Mouse (Mus musculus): ENCODE measurements at regions not wholly inside any gene's neighbourhood (a gene's known extent, or its start where the extent isn't known, plus 50 kb on each side); places are given as distances from the start of the nearest gene placed in this dataset.

- ATAC-seq (replicated peaks; ENCODE audit: insufficient number of reproducible peaks, low FRiP score, low TSS enrichment, poor library complexity, severe bottlenecking), result no peak
Observed at GRCm38 (mm10) chrX:11629906-11630305, 302.3 kb downstream of the H2al1j start.

- ATAC-seq (replicated peaks; ENCODE audit: insufficient number of reproducible peaks, low FRiP score, low TSS enrichment, poor library complexity, severe bottlenecking), result no peak
Observed at GRCm38 (mm10) chrX:11631186-11631913, 303.7 kb downstream of the H2al1j start.

- no peak for ATAC-seq (replicated peaks; ENCODE audit: insufficient number of reproducible peaks, low FRiP score, low TSS enrichment, poor library complexity, severe bottlenecking)
Observed at GRCm38 (mm10) chrX:11632011-11632410, 304.4 kb downstream of the H2al1j start.

- no peak for ATAC-seq (replicated peaks; ENCODE audit: insufficient number of reproducible peaks, low FRiP score, low TSS enrichment, poor library complexity, severe bottlenecking)
Observed at GRCm38 (mm10) chrX:11633823-11634222, 306.2 kb downstream of the H2al1j start.

- no peak for ATAC-seq (replicated peaks; ENCODE audit: insufficient number of reproducible peaks, low FRiP score, low TSS enrichment, poor library complexity, severe bottlenecking)
Observed at GRCm38 (mm10) chrX:11644484-11644883, 316.9 kb downstream of the H2al1j start.

GRCm38 (mm10) chrX:11646681-11647526 is 319.3 kb downstream of the H2al1j start:
- ATAC-seq (replicated peaks; ENCODE audit: insufficient number of reproducible peaks, low FRiP score, low TSS enrichment, poor library complexity, severe bottlenecking), result no peak

GRCm38 (mm10) chrX:11647527-11647836 is 319.9 kb downstream of the H2al1j start:
- ATAC-seq (replicated peaks; ENCODE audit: insufficient number of reproducible peaks, low FRiP score, low TSS enrichment, poor library complexity, severe bottlenecking), result no peak

GRCm38 (mm10) chrX:11653336-11653735 is 325.7 kb downstream of the H2al1j start:
- no peak for ATAC-seq (replicated peaks; ENCODE audit: insufficient number of reproducible peaks, low FRiP score, low TSS enrichment, poor library complexity, severe bottlenecking)

- ATAC-seq (replicated peaks; ENCODE audit: insufficient number of reproducible peaks, low FRiP score, low TSS enrichment, poor library complexity, severe bottlenecking), result no peak
Observed at GRCm38 (mm10) chrX:11654976-11655375, 327.4 kb downstream of the H2al1j start.

GRCm38 (mm10) chrX:11655466-11655865 is 327.8 kb downstream of the H2al1j start:
- no peak for ATAC-seq (replicated peaks; ENCODE audit: insufficient number of reproducible peaks, low FRiP score, low TSS enrichment, poor library complexity, severe bottlenecking)

GRCm38 (mm10) chrX:11657606-11658254 is 330.1 kb downstream of the H2al1j start:
- ATAC-seq (replicated peaks; ENCODE audit: insufficient number of reproducible peaks, low FRiP score, low TSS enrichment, poor library complexity, severe bottlenecking), result no peak

GRCm38 (mm10) chrX:11663187-11663829 is 335.7 kb downstream of the H2al1j start:
- ATAC-seq (replicated peaks; ENCODE audit: insufficient number of reproducible peaks, low FRiP score, low TSS enrichment, poor library complexity, severe bottlenecking), result no peak

GRCm38 (mm10) chrX:11664330-11665061 is 336.9 kb downstream of the H2al1j start:
- 0 out of 2 replicates have a peak, but pooled peaks have one; percentile 27 for ATAC-seq (replicated peaks; ENCODE audit: insufficient number of reproducible peaks, low FRiP score, low TSS enrichment, poor library complexity, severe bottlenecking)

GRCm38 (mm10) chrX:11665077-11665974 is 337.7 kb downstream of the H2al1j start:
- ATAC-seq (replicated peaks; ENCODE audit: insufficient number of reproducible peaks, low FRiP score, low TSS enrichment, poor library complexity, severe bottlenecking), result no peak

- no peak for ATAC-seq (replicated peaks; ENCODE audit: insufficient number of reproducible peaks, low FRiP score, low TSS enrichment, poor library complexity, severe bottlenecking)
Observed at GRCm38 (mm10) chrX:11666517-11666916, 338.9 kb downstream of the H2al1j start.

- ATAC-seq (replicated peaks; ENCODE audit: insufficient number of reproducible peaks, low FRiP score, low TSS enrichment, poor library complexity, severe bottlenecking), result no peak
Observed at GRCm38 (mm10) chrX:11671805-11672204, 344.2 kb downstream of the H2al1j start.

- ATAC-seq (replicated peaks; ENCODE audit: insufficient number of reproducible peaks, low FRiP score, low TSS enrichment, poor library complexity, severe bottlenecking), result no peak
Observed at GRCm38 (mm10) chrX:11678086-11678485, 350.5 kb downstream of the H2al1j start.

GRCm38 (mm10) chrX:11681274-11681673 is 353.7 kb downstream of the H2al1j start:
- no peak for ATAC-seq (replicated peaks; ENCODE audit: insufficient number of reproducible peaks, low FRiP score, low TSS enrichment, poor library complexity, severe bottlenecking)
